Mouse (Mus musculus) forebrain, embryonic 13.5 days (tissue): ENCODE data around the gene Phf24. TPM values are rescaled to one million over a fixed set of nuclear protein-coding genes. Genes with fewer than 3 reads are reported as not detected.

Source experiments
- ATAC-seq: fragments of 200-750 bp; cut with Nextera tagmentation; 2 replicates; pipeline ENCODE4 v1.8.0; 2017
- H3K27ac ChIP-seq: fragments of 300-500 bp; sonication (generic); 2 replicates; pipeline ENCODE4 v1.5.1; 2015; ENCODE audit warnings: inconsistent platforms, mild to moderate bottlenecking, moderate library complexity
- H3K27me3 ChIP-seq: fragments of 300-500 bp; sonication (generic); 2 replicates; pipeline ENCODE4 v1.6.1; 2015; ENCODE audit warnings: mild to moderate bottlenecking, inconsistent platforms
- H3K36me3 ChIP-seq: fragments of 300-500 bp; sonication (generic); 2 replicates; pipeline ENCODE4 v1.6.1; 2015; ENCODE audit warnings: mild to moderate bottlenecking, inconsistent platforms; ENCODE audit not compliant: poor library complexity, severe bottlenecking
- H3K4me1 ChIP-seq: fragments of 300-500 bp; sonication (generic); 2 replicates; pipeline ENCODE4 v1.6.1; 2015; ENCODE audit warnings: inconsistent platforms
- H3K4me2 ChIP-seq: fragments of 300-500 bp; sonication (generic); 2 replicates; pipeline ENCODE4 v1.6.1; 2015; ENCODE audit warnings: inconsistent platforms, mild to moderate bottlenecking, moderate library complexity
- H3K4me3 ChIP-seq: fragments of 300-500 bp; sonication (generic); 2 replicates; pipeline ENCODE4 v1.5.1; 2015; ENCODE audit warnings: mild to moderate bottlenecking, inconsistent platforms
- H3K9ac ChIP-seq: fragments of 300-500 bp; sonication (generic); 2 replicates; pipeline ENCODE4 v1.6.1; 2015; ENCODE audit warnings: mild to moderate bottlenecking, inconsistent platforms
- H3K9me3 ChIP-seq: fragments of 300-500 bp; sonication (generic); replicated peaks from 2 replicates; pipeline ENCODE4 v1.6.1; 2016; ENCODE audit warnings: inconsistent platforms
- WGBS: fragments of 180-500 bp; shearing (Covaris S2); methylation state at CpG from one replicate; pipeline ENCODE4 v1.1.7; 2015; 5-methylcytosine and 5-hydroxymethylcytosine counted together
- polyA plus RNA-seq: library from polyadenylated mRNA; unstranded; fragments of >200 nt; fragmentation: Nextera tagmentation; extraction: Ambion mirVana; gene quantifications from 2 replicates; pipeline ENCODE4 v1.2.1, GENCODE M21; 2015

Gene Phf24
- polyA plus RNA-seq, 1 experiment from 2014 or later = 8.2 TPM

GRCm38 (mm10) chr4:42915966-42916365 lies 494 bp upstream of the Phf24 start:
- Histone ChIP-seq H3K9me3 (no peaks in the 10 kb centered on the region), H3K4me3 (no peak overlapping the region), H3K27ac (no peak overlapping the region), H3K9ac (no peak overlapping the region), H3K36me3 (no peaks in the 10 kb centered on the region), H3K27me3 (peaks cover 33% of the 10 kb centered on the region), H3K4me1 (peaks cover 12% of the 10 kb centered on the region), H3K4me2 (no peak overlapping the region)
- ATAC-seq = no peak
- WGBS = 78% methylated on average over 1 of the region's 1 CpGs

GRCm38 (mm10) chr4:42917402-42917774 lies 928 bp downstream of the Phf24 start:
- no peaks in the 10 kb centered on the region for H3K36me3 ChIP-seq
- no peak overlapping the region for H3K27ac ChIP-seq

GRCm38 (mm10) chr4:42920726-42921125 lies 4.3 kb downstream of the Phf24 start:
- Histone ChIP-seq H3K36me3 (no peaks in the 10 kb centered on the region), H3K4me1 (peaks cover 18% of the 10 kb centered on the region), H3K4me2 (no peak overlapping the region), H3K4me3 (no peak overlapping the region), H3K9ac (no peak overlapping the region), H3K27ac (no peak overlapping the region), H3K9me3 (no peaks in the 10 kb centered on the region), H3K27me3 (peaks cover 23% of the 10 kb centered on the region)
- WGBS = 89% methylated on average over 9 of the region's 9 CpGs
- ATAC-seq = no peak

More at GRCm38 (mm10) chr4:42917402-42917774, 928 bp downstream of the Phf24 start:
- H3K4me1 ChIP-seq = peaks cover 16% of the 10 kb centered on the region
- H3K9me3 ChIP-seq = no peaks in the 10 kb centered on the region
- peak overlapping the region; percentile 88 for H3K4me2 ChIP-seq
- H3K4me3 ChIP-seq = peak overlapping the region; percentile 66
- 2% methylated on average over 23 of the region's 26 CpGs for WGBS
- H3K9ac ChIP-seq = peak overlapping the region; percentile 84
- ATAC-seq = peak; percentile 58; the same call in 1 of the 2 replicates
- H3K27me3 ChIP-seq = peaks cover 33% of the 10 kb centered on the region

GRCm38 (mm10) chr4:42921536-42921935 lies 5.1 kb downstream of the Phf24 start:
- Histone ChIP-seq H3K27ac (no peak overlapping the region), H3K27me3 (peaks cover 19% of the 10 kb centered on the region), H3K4me2 (no peak overlapping the region), H3K4me3 (no peak overlapping the region), H3K36me3 (no peaks in the 10 kb centered on the region), H3K4me1 (peaks cover 16% of the 10 kb centered on the region), H3K9ac (no peak overlapping the region), H3K9me3 (no peaks in the 10 kb centered on the region)
- ATAC-seq = no peak
- 89% methylated on average over 2 of the region's 2 CpGs for WGBS

- no peak overlapping the region for H3K4me2 ChIP-seq
- WGBS = 77% methylated on average over 6 of the region's 6 CpGs
- no peak for ATAC-seq
Observed at GRCm38 (mm10) chr4:42922056-42922455, 5.6 kb downstream of the Phf24 start.

GRCm38 (mm10) chr4:42922461-42922860 lies 6.0 kb downstream of the Phf24 start:
- no peak for ATAC-seq
- H3K9ac ChIP-seq = no peak overlapping the region
- no peak overlapping the region for H3K27ac ChIP-seq
- no peak overlapping the region for H3K4me3 ChIP-seq
- H3K4me1 ChIP-seq = peaks cover 10% of the 10 kb centered on the region; the same call in 1 of the 2 replicates
- no peaks in the 10 kb centered on the region for H3K9me3 ChIP-seq
- 90% methylated on average over 8 of the region's 8 CpGs for WGBS
- no peaks in the 10 kb centered on the region for H3K36me3 ChIP-seq
- H3K27me3 ChIP-seq = peaks cover 16% of the 10 kb centered on the region
- H3K4me2 ChIP-seq = no peak overlapping the region

More at GRCm38 (mm10) chr4:42922056-42922455, 5.6 kb downstream of the Phf24 start:
- peaks cover 13% of the 10 kb centered on the region; the same call in 1 of the 2 replicates for H3K4me1 ChIP-seq
- no peak overlapping the region for H3K27ac ChIP-seq
- peaks cover 19% of the 10 kb centered on the region for H3K27me3 ChIP-seq
- H3K9ac ChIP-seq = no peak overlapping the region
- H3K9me3 ChIP-seq = no peaks in the 10 kb centered on the region
- H3K36me3 ChIP-seq = no peaks in the 10 kb centered on the region
- H3K4me3 ChIP-seq = no peak overlapping the region

- H3K4me3 ChIP-seq = no peak overlapping the region
- no peak overlapping the region; the same call in 1 of the 2 replicates for H3K27ac ChIP-seq
- ATAC-seq = no peak
- H3K27me3 ChIP-seq = no peaks in the 10 kb centered on the region
- H3K9me3 ChIP-seq = no peaks in the 10 kb centered on the region
- H3K36me3 ChIP-seq = no peaks in the 10 kb centered on the region
- WGBS = 55% methylated on average over 13 of the region's 13 CpGs
- no peak overlapping the region for H3K4me2 ChIP-seq
- peaks cover 6% of the 10 kb centered on the region; the same call in 1 of the 2 replicates for H3K4me1 ChIP-seq
- no peak overlapping the region for H3K9ac ChIP-seq
Observed at GRCm38 (mm10) chr4:42924095-42924710, 7.7 kb downstream of the Phf24 start.

GRCm38 (mm10) chr4:42928209-42928608 lies 11.7 kb downstream of the Phf24 start:
- Histone ChIP-seq H3K27ac (no peak overlapping the region), H3K4me1 (peaks cover 3% of the 10 kb centered on the region; the same call in 1 of the 2 replicates), H3K4me3 (no peak overlapping the region), H3K36me3 (no peaks in the 10 kb centered on the region), H3K9me3 (no peaks in the 10 kb centered on the region), H3K9ac (no peak overlapping the region), H3K4me2 (no peak overlapping the region), H3K27me3 (0 out of 2 replicates have a peak, but pooled peaks cover 4% of the 10 kb centered on the region)
- 83% methylated on average over 5 of the region's 5 CpGs for WGBS
- ATAC-seq = no peak

GRCm38 (mm10) chr4:42928952-42929351 lies 12.5 kb downstream of the Phf24 start:
- 0 out of 2 replicates have a peak, but pooled peaks cover 4% of the 10 kb centered on the region for H3K27me3 ChIP-seq
- 93% methylated on average over 9 of the region's 9 CpGs for WGBS
- peaks cover 10% of the 10 kb centered on the region; the same call in 1 of the 2 replicates for H3K4me1 ChIP-seq
- no peak overlapping the region for H3K9ac ChIP-seq
- H3K9me3 ChIP-seq = no peaks in the 10 kb centered on the region
- H3K4me2 ChIP-seq = no peak overlapping the region
- no peak overlapping the region for H3K4me3 ChIP-seq
- no peaks in the 10 kb centered on the region for H3K36me3 ChIP-seq
- ATAC-seq = no peak
- no peak overlapping the region for H3K27ac ChIP-seq

- H3K4me2 ChIP-seq = no peak overlapping the region
- peaks cover 8% of the 10 kb centered on the region; the same call in 1 of the 2 replicates for H3K4me1 ChIP-seq
- WGBS = 71% methylated on average over 8 of the region's 8 CpGs
- H3K27ac ChIP-seq = no peak overlapping the region
- peaks cover 9% of the 10 kb centered on the region; the same call in 1 of the 2 replicates for H3K27me3 ChIP-seq
- no peak overlapping the region for H3K4me3 ChIP-seq
- H3K9ac ChIP-seq = no peak overlapping the region
- H3K36me3 ChIP-seq = no peaks in the 10 kb centered on the region
- H3K9me3 ChIP-seq = no peaks in the 10 kb centered on the region
- ATAC-seq = no peak
Observed at GRCm38 (mm10) chr4:42932229-42932969, 15.9 kb downstream of the Phf24 start.

- Histone ChIP-seq H3K36me3 (no peaks in the 10 kb centered on the region), H3K27me3 (peaks cover 20% of the 10 kb centered on the region), H3K9me3 (no peaks in the 10 kb centered on the region), H3K9ac (0 out of 2 replicates have a peak overlapping the region, but pooled peaks have one; percentile 35), H3K27ac (no peak overlapping the region), H3K4me1 (peaks cover 8% of the 10 kb centered on the region; the same call in 1 of the 2 replicates), H3K4me2 (peak overlapping the region; percentile 52), H3K4me3 (no peak overlapping the region)
- peak; percentile 76 for ATAC-seq
- 7% methylated on average over 22 of the region's 22 CpGs for WGBS
Observed at GRCm38 (mm10) chr4:42933630-42934029, 17.2 kb downstream of the Phf24 start.

- no peaks in the 10 kb centered on the region for H3K9me3 ChIP-seq
- peaks cover 24% of the 10 kb centered on the region for H3K27me3 ChIP-seq
- WGBS = 66% methylated on average over 7 of the region's 7 CpGs
- H3K9ac ChIP-seq = no peak overlapping the region
- no peak for ATAC-seq
- H3K4me1 ChIP-seq = peaks cover 27% of the 10 kb centered on the region
- no peak overlapping the region for H3K4me3 ChIP-seq
- H3K36me3 ChIP-seq = no peaks in the 10 kb centered on the region
- H3K4me2 ChIP-seq = no peak overlapping the region
- no peak overlapping the region for H3K27ac ChIP-seq
Observed at GRCm38 (mm10) chr4:42941396-42941795, 24.9 kb downstream of the Phf24 start.
